Mouse (Mus musculus): ENCODE measurements around the gene Ptpre.

GRCm38 (mm10) chr7:135641698-135642507 is 104.6 kb downstream of the Ptpre start:
- TF ChIP-seq CTCF (IDR thresholded peaks at IDR 0.05; ENCODE audit: low read depth, low read length): peak; percentile 28; the same call in 1 of the 2 replicates
- TF ChIP-seq POLR2A (IDR thresholded peaks at IDR 0.05; ENCODE audit: extremely low read depth, insufficient read depth, low read length): no peak

Measured in liver, adult 2 months (tissue).